Mouse (Mus musculus) forebrain, embryonic 13.5 days (tissue): ENCODE results near the gene Fastkd5. TPM values are rescaled to one million over a fixed set of nuclear protein-coding genes. Genes with fewer than 3 reads are reported as not detected.
"Not testable (repeated sequence)": the region's sequence is repeated elsewhere in the genome, so short reads cannot be mapped to it uniquely, and the experiment has no call there.

Experiments used
- ATAC-seq: fragments of 200-750 bp; cut with Nextera tagmentation; 2 replicates; pipeline ENCODE4 v1.8.0; 2017
- H3K27ac ChIP-seq: fragments of 300-500 bp; sonication (generic); 2 replicates; pipeline ENCODE4 v1.5.1; 2015; ENCODE audit warnings: inconsistent platforms, mild to moderate bottlenecking, moderate library complexity
- H3K27me3 ChIP-seq: fragments of 300-500 bp; sonication (generic); 2 replicates; pipeline ENCODE4 v1.6.1; 2015; ENCODE audit warnings: mild to moderate bottlenecking, inconsistent platforms
- H3K36me3 ChIP-seq: fragments of 300-500 bp; sonication (generic); 2 replicates; pipeline ENCODE4 v1.6.1; 2015; ENCODE audit warnings: mild to moderate bottlenecking, inconsistent platforms; ENCODE audit not compliant: poor library complexity, severe bottlenecking
- H3K4me1 ChIP-seq: fragments of 300-500 bp; sonication (generic); 2 replicates; pipeline ENCODE4 v1.6.1; 2015; ENCODE audit warnings: inconsistent platforms
- H3K4me2 ChIP-seq: fragments of 300-500 bp; sonication (generic); 2 replicates; pipeline ENCODE4 v1.6.1; 2015; ENCODE audit warnings: inconsistent platforms, mild to moderate bottlenecking, moderate library complexity
- H3K4me3 ChIP-seq: fragments of 300-500 bp; sonication (generic); 2 replicates; pipeline ENCODE4 v1.5.1; 2015; ENCODE audit warnings: mild to moderate bottlenecking, inconsistent platforms
- H3K9ac ChIP-seq: fragments of 300-500 bp; sonication (generic); 2 replicates; pipeline ENCODE4 v1.6.1; 2015; ENCODE audit warnings: mild to moderate bottlenecking, inconsistent platforms
- H3K9me3 ChIP-seq: fragments of 300-500 bp; sonication (generic); replicated peaks from 2 replicates; pipeline ENCODE4 v1.6.1; 2016; ENCODE audit warnings: inconsistent platforms
- WGBS: fragments of 180-500 bp; shearing (Covaris S2); methylation state at CpG from one replicate; pipeline ENCODE4 v1.1.7; 2015; 5-methylcytosine and 5-hydroxymethylcytosine counted together
- polyA plus RNA-seq: library from polyadenylated mRNA; unstranded; fragments of >200 nt; fragmentation: Nextera tagmentation; extraction: Ambion mirVana; gene quantifications from 2 replicates; pipeline ENCODE4 v1.2.1, GENCODE M21; 2015

Fastkd5 gene
- polyA plus RNA-seq, 1 experiment from 2014 or later, result 14.7 TPM

GRCm38 (mm10) chr2:130649028-130649427 lies 19.2 kb upstream of the Fastkd5 start:
- H3K9ac ChIP-seq, H3K27me3 ChIP-seq, H3K4me1 ChIP-seq, H3K9me3 ChIP-seq, H3K4me2 ChIP-seq, H3K27ac ChIP-seq, ATAC-seq, H3K4me3 ChIP-seq: not testable (repeated sequence)
- H3K36me3 ChIP-seq, result peaks cover 38% of the 10 kb centered on the region
- WGBS, result 80% methylated on average over 6 of the region's 6 CpGs

- H3K27ac ChIP-seq, result no peak overlapping the region
- no peak for ATAC-seq
- H3K4me3 ChIP-seq, result no peak overlapping the region
- no peaks in the 10 kb centered on the region for H3K9me3 ChIP-seq
- no peaks in the 10 kb centered on the region for H3K27me3 ChIP-seq
- 82% methylated on average over 4 of the region's 4 CpGs for WGBS
- no peak overlapping the region for H3K4me2 ChIP-seq
- H3K9ac ChIP-seq, result no peak overlapping the region
- H3K4me1 ChIP-seq, result peaks cover 11% of the 10 kb centered on the region
- H3K36me3 ChIP-seq, result peaks cover 5% of the 10 kb centered on the region
These were observed 15.4 kb upstream of the Fastkd5 start for GRCm38 (mm10) chr2:130645198-130645597.

GRCm38 (mm10) chr2:130642684-130643369 lies 13.0 kb upstream of the Fastkd5 start, which contains the start of gene Lzts3:
Gene Lzts3, minus strand, starts transcription at chr2:130642803.
- ATAC-seq, result peak; percentile 96
- H3K4me1 ChIP-seq, result peaks cover 11% of the 10 kb centered on the region
- peaks cover 11% of the 10 kb centered on the region for H3K27me3 ChIP-seq
- 3% methylated on average over 39 of the region's 40 CpGs for WGBS
- H3K27ac ChIP-seq, result no peak within 1 kb of the TSS
- H3K36me3 ChIP-seq, result no peaks in the 10 kb centered on the region; the same call in 1 of the 2 replicates
- no peaks in the 10 kb centered on the region for H3K9me3 ChIP-seq
- H3K4me3 ChIP-seq, result peak within 1 kb of the TSS; percentile 68
- peak within 1 kb of the TSS; percentile 92 for H3K4me2 ChIP-seq
- H3K9ac ChIP-seq, result peak within 1 kb of the TSS; percentile 81

- Histone ChIP-seq H3K27ac (no peak overlapping the region), H3K4me2 (peak overlapping the region; percentile 92), H3K4me3 (peak overlapping the region; percentile 68), H3K9ac (peak overlapping the region; percentile 81), H3K4me1 (peaks cover 11% of the 10 kb centered on the region), H3K36me3 (no peaks in the 10 kb centered on the region; the same call in 1 of the 2 replicates), H3K9me3 (no peaks in the 10 kb centered on the region), H3K27me3 (peaks cover 17% of the 10 kb centered on the region)
- peak; percentile 85 for ATAC-seq
- WGBS, result 0% methylated on average over 13 of the region's 27 CpGs
These were observed 12.4 kb upstream of the Fastkd5 start for GRCm38 (mm10) chr2:130642197-130642660.

- H3K4me1 ChIP-seq, result peaks cover 11% of the 10 kb centered on the region
- whole genome bisulfite sequencing, result 78% methylated on average over 6 of the region's 6 CpGs
- H3K36me3 ChIP-seq, result peaks cover 5% of the 10 kb centered on the region; the same call in 1 of the 2 replicates
- peak overlapping the region; percentile 81; the same call in 1 of the 2 replicates for H3K9ac ChIP-seq
- no peak overlapping the region for H3K27ac ChIP-seq
- H3K4me3 ChIP-seq, result peak overlapping the region; percentile 68
- no peak for ATAC-seq
- H3K27me3 ChIP-seq, result peaks cover 25% of the 10 kb centered on the region
- H3K9me3 ChIP-seq, result no peaks in the 10 kb centered on the region
- H3K4me2 ChIP-seq, result peak overlapping the region; percentile 92
These were observed 11.7 kb upstream of the Fastkd5 start for GRCm38 (mm10) chr2:130641351-130642025.

GRCm38 (mm10) chr2:130639276-130639675 lies 9.4 kb upstream of the Fastkd5 start:
- H3K4me3 ChIP-seq, result no peak overlapping the region
- H3K36me3 ChIP-seq, result peaks cover 15% of the 10 kb centered on the region; the same call in 1 of the 2 replicates
- H3K27me3 ChIP-seq, result peaks cover 47% of the 10 kb centered on the region
- no peaks in the 10 kb centered on the region for H3K9me3 ChIP-seq
- peaks cover 32% of the 10 kb centered on the region for H3K4me1 ChIP-seq
- no peak overlapping the region for H3K4me2 ChIP-seq
- H3K27ac ChIP-seq, result no peak overlapping the region
- H3K9ac ChIP-seq, result no peak overlapping the region
- no peak for ATAC-seq
- 84% methylated on average over 6 of the region's 6 CpGs for WGBS

GRCm38 (mm10) chr2:130638101-130638611 lies 8.3 kb upstream of the Fastkd5 start:
- Histone ChIP-seq H3K4me2 (no peak overlapping the region), H3K36me3 (peaks cover 15% of the 10 kb centered on the region; the same call in 1 of the 2 replicates), H3K27ac (no peak overlapping the region), H3K27me3 (peaks cover 55% of the 10 kb centered on the region), H3K4me3 (no peak overlapping the region), H3K9ac (no peak overlapping the region), H3K4me1 (peaks cover 38% of the 10 kb centered on the region), H3K9me3 (no peaks in the 10 kb centered on the region)
- 30% methylated on average over 16 of the region's 16 CpGs for WGBS
- no peak for ATAC-seq

- H3K4me1 ChIP-seq, result peaks cover 36% of the 10 kb centered on the region
- ATAC-seq, result peak; percentile 36; the same call in 1 of the 2 replicates
- H3K27ac ChIP-seq, result no peak overlapping the region
- WGBS, result 18% methylated on average over 21 of the region's 21 CpGs
- H3K9ac ChIP-seq, result no peak overlapping the region; the same call in 1 of the 2 replicates
- no peaks in the 10 kb centered on the region for H3K9me3 ChIP-seq
- peaks cover 15% of the 10 kb centered on the region; the same call in 1 of the 2 replicates for H3K36me3 ChIP-seq
- H3K4me2 ChIP-seq, result no peak overlapping the region; the same call in 1 of the 2 replicates
- peaks cover 58% of the 10 kb centered on the region for H3K27me3 ChIP-seq
- H3K4me3 ChIP-seq, result no peak overlapping the region
These were observed 6.0 kb upstream of the Fastkd5 start for GRCm38 (mm10) chr2:130635847-130636246.

- Histone ChIP-seq H3K36me3 (peaks cover 15% of the 10 kb centered on the region; the same call in 1 of the 2 replicates), H3K27me3 (peaks cover 58% of the 10 kb centered on the region), H3K4me1 (peaks cover 38% of the 10 kb centered on the region), H3K4me2 (peak overlapping the region; percentile 62), H3K4me3 (peak overlapping the region; percentile 29), H3K9me3 (no peaks in the 10 kb centered on the region), H3K27ac (no peak overlapping the region), H3K9ac (peak overlapping the region; percentile 63)
- WGBS, result 3% methylated on average over 38 of the region's 38 CpGs
- peak; percentile 42; the same call in 1 of the 2 replicates for ATAC-seq
These were observed 5.0 kb upstream of the Fastkd5 start for GRCm38 (mm10) chr2:130634739-130635411.

GRCm38 (mm10) chr2:130634006-130634738 lies 4.3 kb upstream of the Fastkd5 start:
- Histone ChIP-seq H3K4me3 (peak overlapping the region; percentile 29), H3K4me1 (peaks cover 39% of the 10 kb centered on the region), H3K36me3 (peaks cover 15% of the 10 kb centered on the region; the same call in 1 of the 2 replicates), H3K27ac (no peak overlapping the region), H3K9ac (peak overlapping the region; percentile 63; the same call in 1 of the 2 replicates), H3K27me3 (peaks cover 58% of the 10 kb centered on the region), H3K9me3 (no peaks in the 10 kb centered on the region), H3K4me2 (peak overlapping the region; percentile 62)
- 12% methylated on average over 14 of the region's 14 CpGs for WGBS
- peak; percentile 14; the same call in 1 of the 2 replicates for ATAC-seq
